Mouse (Mus musculus) spleen, postnatal 10 days (tissue): ENCODE data around the gene Pigh.

Experiments
- DNase-seq, 2 experiments: peaks; one replicate each; pipeline ENCODE4 v3.0.0; 2021 to 2022; ENCODE audit warnings: low spot score in 2 of 2

Pigh gene

GRCm38 (mm10) chr12:79089182-79089812 lies at the start of gene Pigh:
Pigh (minus strand) TSS chr12:79089651.
- DNase-seq: peak; percentile 69 to 88

GRCm38 (mm10) chr12:79138999-79139398 lies 49.5 kb upstream of the Pigh start:
- DNase-seq: no peak

DNA sequence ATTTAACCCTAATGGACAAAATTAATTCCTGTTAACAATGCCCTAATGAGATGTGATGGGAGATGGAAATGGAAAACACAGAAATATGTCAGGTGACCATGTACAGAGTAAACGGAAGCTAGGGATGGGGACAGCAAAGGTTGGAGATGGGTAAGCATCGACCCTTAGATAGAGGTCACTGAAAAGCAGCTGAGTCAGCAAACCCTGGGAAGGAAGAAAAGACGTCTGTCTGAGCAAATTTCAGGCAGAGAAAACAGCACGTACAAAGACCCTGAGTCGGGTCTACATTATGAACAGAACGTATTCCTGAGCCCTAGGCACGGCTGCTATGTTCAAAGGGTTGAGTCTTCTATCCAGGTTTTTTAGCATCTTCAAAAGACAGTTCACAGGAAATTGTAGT lies 47.5 kb upstream of the Pigh start:
- no peak for DNase-seq

GRCm38 (mm10) chr12:79135105-79135504 lies 45.7 kb upstream of the Pigh start:
- DNase-seq: no peak

DNA sequence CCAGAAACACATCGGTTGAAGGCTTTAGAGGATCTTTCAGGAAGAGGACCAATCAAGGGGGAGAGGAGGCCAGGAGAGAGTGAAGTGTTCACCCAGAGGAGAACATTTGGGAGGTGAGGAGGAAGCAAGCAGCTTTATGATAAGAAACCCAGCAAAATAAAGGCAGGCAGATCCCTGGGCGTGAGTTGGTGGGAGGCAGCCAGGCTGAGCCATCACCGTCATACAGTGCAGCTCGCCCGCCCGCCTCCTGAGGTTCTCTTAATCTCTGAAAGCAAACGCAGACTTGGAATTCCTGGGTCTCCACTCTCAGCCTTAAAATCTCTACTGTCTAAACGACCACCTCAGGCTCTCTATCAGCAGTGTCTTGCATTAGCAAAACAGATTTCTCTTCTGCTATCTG lies 45.2 kb upstream of the Pigh start:
- no peak for DNase-seq

- no peak for DNase-seq
These were observed 42.4 kb upstream of the Pigh start for GRCm38 (mm10) chr12:79131706-79132460.

GRCm38 (mm10) chr12:79131178-79131675 lies 41.8 kb upstream of the Pigh start:
- no peak for DNase-seq

- peak; percentile 31 to 79 for DNase-seq
These were observed 41.1 kb upstream of the Pigh start, which contains the start of gene Arg2 for GRCm38 (mm10) chr12:79130299-79131177. Arg2 (plus strand) TSS chr12:79130777.

GRCm38 (mm10) chr12:79122820-79123219 lies 33.4 kb upstream of the Pigh start:
- DNase-seq: no peak

DNA sequence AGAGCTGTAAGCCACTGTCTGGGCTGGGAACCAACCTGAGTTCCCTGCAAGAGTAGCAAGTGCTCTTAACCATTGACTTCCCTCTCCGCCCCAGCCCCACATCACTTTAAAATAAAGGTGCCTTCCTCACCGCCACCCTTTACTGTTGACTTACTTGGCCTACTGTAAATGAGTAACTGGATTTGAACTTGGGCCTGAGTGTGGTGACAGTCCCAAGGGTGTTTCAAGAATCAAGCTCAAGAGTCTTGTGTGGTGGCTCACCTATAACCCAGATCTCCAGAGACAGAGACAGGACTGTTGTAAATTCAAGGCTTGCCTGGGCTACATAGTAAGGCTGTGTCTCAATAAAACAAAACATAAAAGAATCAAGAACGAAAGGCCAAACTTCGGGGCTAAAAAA lies 29.5 kb upstream of the Pigh start:
- DNase-seq: no peak

DNA sequence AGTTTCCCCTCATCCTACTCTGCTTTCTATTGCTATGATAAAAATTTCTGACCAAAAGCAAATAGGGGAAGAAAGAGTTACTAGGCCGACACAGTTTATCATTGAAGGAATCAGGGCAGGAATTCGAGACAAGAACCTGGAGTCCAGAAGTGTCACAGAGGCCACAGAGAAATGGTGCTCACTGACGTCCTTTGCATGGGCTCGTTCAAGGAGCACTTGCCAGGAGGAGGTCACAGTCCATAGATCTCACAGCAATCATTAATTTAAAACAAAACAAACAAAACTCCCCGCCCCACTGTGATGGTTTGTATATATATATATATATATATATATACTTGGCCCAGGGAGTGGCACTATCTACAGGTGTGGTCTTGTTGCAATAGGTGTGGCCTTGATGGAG lies 15.9 kb upstream of the Pigh start:
- no peak for DNase-seq

DNA sequence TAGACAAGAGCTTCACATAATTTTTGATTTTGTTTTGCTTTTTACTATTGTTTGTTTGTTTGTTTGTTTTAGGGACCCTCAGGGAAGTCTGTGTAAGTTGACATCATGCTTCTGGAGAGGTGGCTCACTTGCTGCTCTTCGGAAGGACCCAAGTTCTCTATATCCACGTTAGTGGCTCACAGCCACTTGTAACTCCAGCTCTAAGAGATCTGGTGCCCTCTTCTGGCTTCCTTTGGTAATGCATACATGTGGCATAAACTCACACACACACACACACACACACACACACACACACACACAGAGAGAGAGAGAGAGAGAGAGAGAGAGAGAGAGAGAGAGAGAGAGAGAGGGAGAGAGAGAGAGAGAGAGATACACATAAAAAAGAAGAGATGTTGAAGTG lies 15.1 kb upstream of the Pigh start:
- DNase-seq: peak in 1 of 2 experiments; percentile 17

DNA sequence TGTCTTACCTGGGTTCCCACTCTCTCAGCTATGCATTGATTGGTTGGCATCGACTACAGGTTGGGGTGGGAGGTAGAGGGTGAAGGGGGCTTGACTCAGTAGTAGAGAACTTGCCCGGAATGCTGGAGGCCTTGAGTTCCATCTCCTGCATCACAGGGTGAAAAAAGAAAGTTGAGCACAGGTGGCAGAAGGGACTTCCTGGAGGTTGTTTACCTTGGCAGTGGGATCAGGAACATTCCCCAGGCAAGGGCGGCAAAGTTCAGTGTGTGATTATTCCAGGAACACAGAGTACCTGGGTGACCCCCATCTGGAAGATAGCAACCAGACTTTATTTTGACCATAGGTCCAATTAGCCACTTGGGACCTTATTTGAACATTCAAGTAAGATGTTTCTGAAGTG lies 14.3 kb upstream of the Pigh start:
- no peak for DNase-seq

DNA sequence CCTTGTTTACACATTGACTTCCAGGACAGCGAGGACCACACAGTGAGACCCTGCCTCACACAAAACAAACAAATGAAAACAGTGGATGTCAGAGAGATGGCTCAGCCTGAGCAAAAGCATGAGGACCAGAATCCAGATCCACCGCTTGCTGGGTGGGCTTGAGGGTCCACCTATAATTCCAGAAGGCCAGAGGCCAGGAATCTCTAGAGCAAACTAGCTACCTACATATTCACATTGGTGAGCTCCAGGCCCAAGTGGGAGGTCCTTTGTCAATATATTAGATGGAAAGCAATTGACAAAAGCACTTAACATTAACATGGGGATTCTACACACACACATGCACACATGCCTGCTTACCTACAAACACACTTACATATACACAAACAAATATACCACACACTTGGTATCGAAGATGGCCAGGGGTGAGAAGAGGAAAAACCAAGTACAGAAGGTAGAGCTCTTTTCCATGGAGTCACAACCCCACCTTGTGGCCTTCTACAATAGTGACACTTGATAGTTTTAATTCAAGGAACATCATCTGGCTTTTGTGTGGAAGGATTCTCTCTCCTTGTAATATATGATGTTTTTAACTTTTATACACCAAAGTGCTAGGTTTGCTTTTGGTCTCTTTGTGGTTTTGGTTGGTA lies 7.8 kb upstream of the Pigh start:
- DNase-seq: peak in 1 of 2 experiments; percentile 38

- DNase-seq: peak; percentile 63 to 79
These were observed 3.1 kb upstream of the Pigh start for GRCm38 (mm10) chr12:79092569-79092968.

GRCm38 (mm10) chr12:79073362-79073761 lies 16.1 kb downstream of the Pigh start:
- no peak for DNase-seq

DNA sequence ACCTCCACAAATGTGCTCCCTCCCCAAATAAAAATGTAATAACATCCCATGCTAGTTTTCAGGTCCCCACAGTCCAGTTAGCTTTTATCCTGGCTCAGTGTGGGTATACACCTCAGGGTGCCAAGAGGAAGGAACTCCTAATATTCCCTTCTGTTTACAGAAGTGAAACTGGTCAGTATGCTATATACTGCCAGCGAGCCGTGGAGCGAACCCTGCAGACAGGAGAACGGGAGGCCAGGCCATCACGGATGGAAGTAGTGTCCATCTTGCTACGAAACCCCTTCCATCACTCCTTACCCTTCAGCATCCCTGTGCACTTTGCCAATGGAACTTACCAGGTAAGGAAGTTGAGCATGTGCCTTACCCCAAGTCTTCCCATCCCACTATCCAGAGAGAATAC lies 16.9 kb downstream of the Pigh start:
- no peak for DNase-seq

DNA sequence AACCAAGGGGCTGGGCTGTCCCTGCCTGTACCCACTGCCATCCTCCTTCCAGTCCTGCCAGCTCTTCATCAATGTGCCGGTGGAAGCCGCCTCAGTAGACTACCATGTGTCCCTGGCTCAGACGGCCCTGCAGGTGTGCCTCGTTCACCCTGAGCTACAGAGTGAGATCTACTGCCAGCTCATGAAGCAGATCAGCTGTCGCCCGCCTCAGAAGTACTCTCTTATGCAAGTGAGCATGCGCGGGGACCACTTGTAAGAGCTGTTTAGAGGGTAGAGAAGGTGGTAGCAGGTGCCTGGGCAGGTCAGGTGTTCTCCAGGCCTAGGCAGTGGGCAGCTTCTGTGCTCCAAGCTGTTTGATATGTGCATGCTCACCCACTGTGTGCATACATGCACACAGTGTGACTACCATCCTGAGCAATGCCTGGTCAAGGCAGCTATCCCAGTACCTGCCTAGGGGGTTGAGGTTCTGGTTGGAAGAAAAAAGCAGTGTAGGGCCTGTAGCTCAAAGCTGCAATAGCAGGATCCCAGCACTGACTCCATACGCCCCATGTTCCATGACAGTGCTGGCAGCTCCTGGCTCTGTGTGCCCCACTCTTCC lies 18.6 kb downstream of the Pigh start:
- no peak for DNase-seq

- DNase-seq: no peak
These were observed 19.5 kb downstream of the Pigh start for GRCm38 (mm10) chr12:79069916-79070315.

DNA sequence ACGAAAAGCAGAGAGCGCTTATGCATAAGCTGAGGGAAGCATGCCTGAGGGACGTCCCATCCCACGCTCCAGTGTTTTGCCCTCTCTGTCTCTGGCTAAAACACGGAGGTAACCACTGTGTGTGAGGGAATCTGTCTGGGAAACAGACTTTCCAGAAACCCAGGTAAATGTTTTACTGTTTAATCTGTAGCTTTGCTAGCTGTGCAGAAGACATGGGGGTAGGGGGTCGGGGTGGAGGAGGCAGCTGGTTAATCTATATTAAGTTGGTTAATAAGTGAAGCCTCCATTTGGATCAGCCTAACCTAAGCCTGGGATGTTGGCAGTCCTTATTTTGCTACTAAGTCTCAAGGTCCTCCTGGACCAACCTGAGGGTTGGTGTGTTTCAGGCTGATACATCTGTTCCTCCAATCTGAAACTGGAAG lies 20.3 kb downstream of the Pigh start:
- DNase-seq: no peak

DNA sequence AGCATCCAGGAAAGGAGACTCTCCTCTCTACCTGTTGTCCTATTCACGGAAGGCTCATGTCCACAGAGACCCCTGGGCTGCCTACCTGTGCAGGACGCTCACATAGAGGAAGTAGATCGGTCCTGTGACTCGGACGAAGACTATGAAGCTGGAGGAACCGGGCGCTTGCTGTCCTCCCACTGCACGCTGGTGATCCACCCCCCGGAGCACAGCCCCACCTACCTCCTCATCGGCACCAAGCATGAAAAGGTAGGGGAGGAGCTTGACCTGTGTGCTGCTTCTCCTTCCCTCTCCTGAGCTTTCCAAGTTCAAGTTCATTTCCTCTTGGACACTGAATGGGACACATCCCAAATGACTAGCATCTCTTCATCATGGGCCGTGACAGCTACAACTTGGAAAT lies 21.1 kb downstream of the Pigh start:
- DNase-seq: no peak
